Mouse (Mus musculus) midbrain, postnatal 0 days (tissue): ENCODE data around the gene Rgs6. TPM values are rescaled to one million over a fixed set of nuclear protein-coding genes. Genes with fewer than 3 reads are reported as not detected.

Experiments
- ATAC-seq: fragments of 200-750 bp; cut with Nextera tagmentation; 2 replicates; pipeline ENCODE4 v1.8.0; 2017; ENCODE audit warnings: moderate number of reproducible peaks, mild to moderate bottlenecking, moderate TSS enrichment, moderate library complexity; ENCODE audit not compliant: low FRiP score
- DNase-seq: peaks from one replicate; pipeline ENCODE4 v3.0.0-alpha.2; 2015; ENCODE audit warnings: low spot score
- H3K27ac ChIP-seq: fragments of 300-500 bp; sonication (generic); 2 replicates; pipeline ENCODE4 v1.5.1; 2014; ENCODE audit warnings: low read depth, mild to moderate bottlenecking, low read length, mixed read lengths
- H3K27me3 ChIP-seq: fragments of 300-500 bp; sonication (generic); 2 replicates; pipeline ENCODE4 v1.6.1; 2014; ENCODE audit warnings: low read length, control low read depth, mixed read lengths; ENCODE audit not compliant: insufficient read depth
- H3K36me3 ChIP-seq: fragments of 300-500 bp; sonication (generic); 2 replicates; pipeline ENCODE4 v1.6.1; 2014; ENCODE audit warnings: low read length, control low read depth, mixed read lengths; ENCODE audit not compliant: insufficient read depth
- H3K4me1 ChIP-seq: fragments of 300-500 bp; sonication (generic); 2 replicates; pipeline ENCODE4 v1.6.1; 2014; ENCODE audit warnings: mild to moderate bottlenecking, control low read depth, antibody characterized with exemption, low read length, mixed read lengths; ENCODE audit not compliant: insufficient read depth
- H3K4me2 ChIP-seq: fragments of 300-500 bp; sonication (generic); 2 replicates; pipeline ENCODE4 v1.6.1; 2014; ENCODE audit warnings: low read depth, mild to moderate bottlenecking, low read length, mixed read lengths; ENCODE audit not compliant: poor library complexity, severe bottlenecking
- H3K4me3 ChIP-seq: fragments of 300-500 bp; sonication (generic); 2 replicates; pipeline ENCODE4 v1.5.1; 2014; ENCODE audit warnings: low read depth, mild to moderate bottlenecking, low read length, moderate library complexity
- H3K9ac ChIP-seq: fragments of 300-500 bp; sonication (generic); replicated peaks from 2 replicates; pipeline ENCODE4 v1.6.1; 2014; ENCODE audit warnings: mild to moderate bottlenecking, low read length, moderate library complexity, mixed read lengths; ENCODE audit not compliant: poor library complexity, severe bottlenecking
- H3K9me3 ChIP-seq: fragments of 300-500 bp; sonication (generic); 2 replicates; pipeline ENCODE4 v1.6.1; 2016; ENCODE audit warnings: low read length, control low read depth
- CTCF ChIP-seq: IDR thresholded peaks from 2 replicates; pipeline ENCODE4 v1.5.1; 2016; ENCODE audit warnings: antibody characterized with exemption, mild to moderate bottlenecking
- whole genome bisulfite sequencing: fragments of 180-500 bp; shearing (Covaris S2); extraction: QIAGEN DNeasy Blood & Tissue Kit; methylation state at CpG from one replicate; pipeline ENCODE4 v1.1.7; 2014; 5-methylcytosine and 5-hydroxymethylcytosine counted together
- polyA plus RNA-seq: library from polyadenylated mRNA; unstranded; fragments of >200 nt; fragmentation: Nextera tagmentation; extraction: Ambion mirVana; gene quantifications from 2 replicates; pipeline ENCODE4 v1.2.1, GENCODE M21; 2015
- total RNA-seq: library from RNA; depleted of rRNA; stranded (reverse); fragments of >200 nt; gene quantifications from 2 replicates; pipeline ENCODE4 v1.2.3, GENCODE M21; 2014

Gene Rgs6
- total and polyA plus RNA-seq, 2 experiments from 2014 or later, result 22.0 to 26.3 TPM

DNA sequence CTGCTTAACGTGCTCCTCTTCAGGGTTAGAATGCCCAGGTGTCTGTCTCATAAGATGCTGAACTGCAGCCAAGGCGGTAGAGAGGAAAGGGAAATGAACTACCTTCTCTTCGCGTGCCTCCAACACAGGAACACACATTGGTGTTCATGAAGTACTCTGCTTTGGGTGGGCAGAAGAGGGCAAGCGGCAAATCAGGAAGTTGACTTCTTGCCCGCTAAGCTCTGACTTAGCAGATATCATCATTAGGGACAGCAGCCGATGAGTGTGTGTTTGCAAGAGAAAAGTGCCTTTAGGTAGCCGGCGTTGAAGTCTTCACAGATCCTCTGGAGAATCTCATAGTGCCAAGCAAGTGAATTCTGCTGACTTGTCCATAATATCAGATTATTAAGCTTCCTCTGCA is 562.7 kb downstream of the Rgs6 start:
- H3K9ac ChIP-seq, result no peak overlapping the region
- DNase-seq (no peak), ATAC-seq (no peak)
- H3K27ac ChIP-seq, result no peak overlapping the region
- no peak overlapping the region for H3K4me2 ChIP-seq
- 83% methylated on average over 9 of the region's 9 CpGs for WGBS
- no peaks in the 10 kb centered on the region for H3K4me1 ChIP-seq
- no peaks in the 10 kb centered on the region for H3K27me3 ChIP-seq
- no peaks in the 10 kb centered on the region for H3K9me3 ChIP-seq
- H3K4me3 ChIP-seq, result no peak overlapping the region
- H3K36me3 ChIP-seq, result no peaks in the 10 kb centered on the region
- TF ChIP-seq CTCF, result no peak

DNA sequence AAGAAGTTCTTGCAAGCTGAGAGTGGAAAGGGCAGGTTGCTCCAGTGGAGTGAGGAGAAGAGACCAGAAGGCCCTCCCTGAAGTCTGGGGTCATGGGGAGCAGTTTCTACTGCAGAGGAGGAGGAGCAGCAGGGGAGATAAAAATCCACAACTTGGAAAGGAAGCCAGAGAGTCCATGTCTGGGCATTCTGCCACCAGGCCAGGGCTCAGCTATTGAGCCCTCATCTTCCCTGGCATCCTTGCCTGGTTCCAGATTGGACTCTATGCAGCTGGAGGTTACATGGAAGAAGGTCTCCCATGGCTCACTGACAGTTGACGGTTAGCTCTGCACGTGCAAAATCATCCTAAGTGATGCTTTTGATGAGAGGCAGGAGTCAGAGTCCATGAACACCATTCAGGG is 563.4 kb downstream of the Rgs6 start:
- H3K4me1 ChIP-seq, result no peaks in the 10 kb centered on the region
- no peak overlapping the region for H3K27ac ChIP-seq
- ATAC-seq (no peak), DNase-seq (peak; percentile 42)
- H3K9me3 ChIP-seq, result no peaks in the 10 kb centered on the region
- no peak overlapping the region for H3K9ac ChIP-seq
- H3K36me3 ChIP-seq, result no peaks in the 10 kb centered on the region
- H3K4me3 ChIP-seq, result no peak overlapping the region
- 75% methylated on average over 2 of the region's 2 CpGs for whole genome bisulfite sequencing
- TF ChIP-seq CTCF, result no peak
- H3K4me2 ChIP-seq, result no peak overlapping the region
- no peaks in the 10 kb centered on the region for H3K27me3 ChIP-seq

DNA sequence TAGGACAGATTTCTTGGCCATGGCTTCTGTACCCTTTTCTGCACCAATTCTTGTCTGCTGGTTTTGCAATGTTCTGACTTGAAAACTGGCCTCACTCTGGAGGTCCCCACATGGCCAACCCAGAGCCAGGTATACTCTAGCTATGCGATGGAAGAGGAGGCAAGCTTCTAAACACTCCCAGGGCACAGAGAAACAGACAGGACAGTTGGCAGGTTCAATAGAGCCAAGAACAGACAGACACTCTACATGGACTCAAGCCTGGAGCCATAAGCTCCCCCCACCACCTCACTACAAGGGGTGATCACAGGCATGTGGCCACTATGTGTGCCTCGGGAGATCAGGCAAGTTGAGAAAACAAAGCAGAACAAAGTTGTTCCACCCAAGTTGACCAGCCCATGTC is 572.1 kb downstream of the Rgs6 start:
- Histone ChIP-seq H3K9me3 (no peaks in the 10 kb centered on the region), H3K27me3 (no peaks in the 10 kb centered on the region), H3K4me2 (no peak overlapping the region), H3K9ac (no peak overlapping the region), H3K4me3 (no peak overlapping the region), H3K36me3 (no peaks in the 10 kb centered on the region), H3K27ac (no peak overlapping the region), H3K4me1 (no peaks in the 10 kb centered on the region)
- DNase-seq (no peak), ATAC-seq (no peak)
- 78% methylated on average over 2 of the region's 2 CpGs for WGBS
- no peak for TF ChIP-seq CTCF

DNA sequence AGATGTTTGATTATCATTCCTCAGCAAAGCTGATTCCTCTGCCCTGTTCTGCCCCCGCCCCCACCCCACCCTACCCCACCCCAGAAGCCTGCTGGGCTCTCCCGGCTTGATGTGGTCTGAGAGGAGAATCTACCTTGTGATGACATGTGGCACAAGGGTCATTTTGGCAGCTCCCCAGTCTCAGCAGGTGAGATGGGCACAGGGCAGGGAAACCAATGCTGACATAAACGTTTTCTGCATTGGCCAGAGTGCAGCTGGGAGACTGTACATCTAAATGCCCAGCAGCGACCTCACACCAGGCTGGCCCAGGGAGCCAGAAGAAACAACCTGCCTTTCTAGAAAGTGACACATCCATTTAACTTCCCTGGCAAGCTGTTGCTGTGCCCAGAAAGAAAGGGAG is 572.6 kb downstream of the Rgs6 start:
- H3K27me3 ChIP-seq, result no peaks in the 10 kb centered on the region
- ATAC-seq (no peak), DNase-seq (no peak)
- H3K4me2 ChIP-seq, result no peak overlapping the region
- TF ChIP-seq CTCF, result no peak
- H3K9me3 ChIP-seq, result no peaks in the 10 kb centered on the region
- WGBS, result 70% methylated on average over 4 of the region's 4 CpGs
- no peaks in the 10 kb centered on the region for H3K36me3 ChIP-seq
- H3K4me1 ChIP-seq, result no peaks in the 10 kb centered on the region
- no peak overlapping the region for H3K9ac ChIP-seq
- no peak overlapping the region for H3K27ac ChIP-seq
- no peak overlapping the region for H3K4me3 ChIP-seq

DNA sequence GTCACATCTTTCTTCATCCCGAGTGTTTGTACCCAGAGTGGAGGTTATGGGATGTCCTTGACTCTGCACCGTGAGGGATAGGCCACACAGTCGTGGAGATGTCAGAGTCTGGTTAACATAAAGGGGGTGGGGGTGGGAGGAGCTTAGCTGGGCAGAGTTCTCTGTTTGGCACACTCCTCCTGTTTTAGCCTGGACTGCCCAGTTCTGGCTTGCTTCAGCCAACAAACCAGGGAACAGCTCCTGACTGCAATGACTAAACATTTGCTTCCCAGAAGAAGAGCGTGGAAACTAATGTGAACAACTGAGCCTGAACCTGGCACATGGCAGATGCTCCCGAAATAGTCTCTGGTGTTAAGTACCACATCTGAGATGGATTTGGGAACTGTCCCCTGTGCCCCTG is 575.6 kb downstream of the Rgs6 start:
- 66% methylated on average over 5 of the region's 5 CpGs for WGBS
- ATAC-seq, result no peak

DNA sequence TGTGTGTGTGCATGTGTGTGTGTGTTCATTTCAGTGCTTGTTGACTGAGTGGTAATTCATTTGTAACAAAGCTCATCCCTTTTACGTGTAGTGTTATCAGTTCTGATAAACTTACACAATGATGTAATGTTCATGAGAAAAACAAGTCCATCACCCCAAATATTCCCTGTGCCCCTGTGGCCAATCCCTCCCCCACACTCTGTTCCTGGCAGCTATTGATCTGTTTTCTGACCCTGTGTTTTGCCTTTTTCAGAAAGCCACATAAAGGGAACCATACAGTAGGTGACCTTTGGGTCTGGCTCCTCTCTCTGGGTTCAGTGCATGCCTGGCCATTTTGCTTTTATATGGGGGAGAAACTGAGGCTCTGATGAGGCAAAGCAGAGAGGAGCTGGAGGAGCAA is 577.0 kb downstream of the Rgs6 start:
- DNase-seq, result no peak
- H3K27me3 ChIP-seq, result no peaks in the 10 kb centered on the region
- H3K27ac ChIP-seq, result no peak overlapping the region
- H3K4me2 ChIP-seq, result no peak overlapping the region
- no peak overlapping the region for H3K4me3 ChIP-seq
- no peak for ATAC-seq
- no peaks in the 10 kb centered on the region for H3K9me3 ChIP-seq
- 92% methylated on average over 1 of the region's 1 CpGs for WGBS
- peaks cover 7% of the 10 kb centered on the region for H3K4me1 ChIP-seq
- H3K9ac ChIP-seq, result no peak overlapping the region
- TF ChIP-seq CTCF, result no peak
- H3K36me3 ChIP-seq, result no peaks in the 10 kb centered on the region

More for the DNA sequence above, 575.6 kb downstream of the Rgs6 start:
- no peak overlapping the region for H3K4me3 ChIP-seq
- H3K36me3 ChIP-seq, result no peaks in the 10 kb centered on the region
- no peaks in the 10 kb centered on the region for H3K9me3 ChIP-seq
- no peaks in the 10 kb centered on the region for H3K4me1 ChIP-seq
- no peak overlapping the region for H3K27ac ChIP-seq
- no peak for TF ChIP-seq CTCF
- H3K27me3 ChIP-seq, result no peaks in the 10 kb centered on the region
- H3K4me2 ChIP-seq, result no peak overlapping the region
- DNase-seq, result no peak
- H3K9ac ChIP-seq, result no peak overlapping the region
